Mouse (Mus musculus) megakaryocyte, embryonic 14.5 days (primary cell): ENCODE measurements at regions not wholly inside any gene's neighbourhood (a gene's known extent, or its start where the extent isn't known, plus 50 kb on each side); places are given as distances from the start of the nearest gene placed in this dataset.
A peak's percentile ranks its signal among the peaks of the same experiment; 100 is the strongest.

Experiments used
- H3K27me3 ChIP-seq: replicated peaks from 2 replicates; pipeline ENCODE3; 2012; ENCODE audit warnings: inconsistent platforms
- H3K36me3 ChIP-seq: replicated peaks from 2 replicates; pipeline ENCODE3; 2012; ENCODE audit warnings: low read length, inconsistent platforms, mixed read lengths
- H3K4me1 ChIP-seq: 2 replicates; pipeline ENCODE4 v1.6.1; 2012; ENCODE audit warnings: inconsistent platforms
- H3K4me3 ChIP-seq: replicated peaks from 2 replicates; pipeline ENCODE3; 2012; ENCODE audit warnings: moderate library complexity, mild to moderate bottlenecking, inconsistent platforms
- H3K9me3 ChIP-seq: 2 replicates; pipeline ENCODE4 v1.6.1; 2012; ENCODE audit warnings: inconsistent platforms
- FLI1 ChIP-seq: IDR thresholded peaks from 2 replicates; pipeline ENCODE4 v1.6.1; 2012; ENCODE audit warnings: low read length, inconsistent platforms, mixed read lengths
- GATA1 ChIP-seq: IDR thresholded peaks from 3 replicates; pipeline ENCODE4 v1.6.1; 2012; ENCODE audit warnings: mixed read lengths, low read length, inconsistent platforms, borderline replicate concordance

- Histone ChIP-seq H3K9me3 (no peaks in the 10 kb centered on the region), H3K4me1 (no peaks in the 10 kb centered on the region), H3K36me3 (no peaks in the 10 kb centered on the region), H3K4me3 (no peak overlapping the region), H3K27me3 (no peaks in the 10 kb centered on the region)
- TF ChIP-seq GATA1 (no peak), FLI1 (no peak)
These were observed 1116.3 kb upstream of the Ppp6c start for GRCm38 (mm10) chr2:40342579-40342978.

- H3K4me3 ChIP-seq = no peak overlapping the region
- H3K9me3 ChIP-seq = no peaks in the 10 kb centered on the region
- TF ChIP-seq FLI1 = no peak
- H3K36me3 ChIP-seq = no peaks in the 10 kb centered on the region
- H3K4me1 ChIP-seq = no peaks in the 10 kb centered on the region
- H3K27me3 ChIP-seq = no peaks in the 10 kb centered on the region
These were observed 1106.1 kb upstream of the Ppp6c start for GRCm38 (mm10) chr2:40332294-40332874.

GRCm38 (mm10) chr2:40321506-40321905 lies 1095.3 kb upstream of the Ppp6c start:
- Histone ChIP-seq H3K4me1 (no peaks in the 10 kb centered on the region), H3K9me3 (peaks cover 6% of the 10 kb centered on the region; the same call in 1 of the 2 replicates), H3K4me3 (peak overlapping the region; percentile 21), H3K27me3 (no peaks in the 10 kb centered on the region), H3K36me3 (no peaks in the 10 kb centered on the region)
- TF ChIP-seq GATA1 (no peak), FLI1 (no peak)

GRCm38 (mm10) chr2:40320710-40321441 lies 1094.6 kb upstream of the Ppp6c start:
- Histone ChIP-seq H3K4me1 (no peaks in the 10 kb centered on the region), H3K4me3 (peak overlapping the region; percentile 21)
- TF ChIP-seq FLI1 (no peak), GATA1 (no peak)

More at GRCm38 (mm10) chr2:40320710-40321441, 1094.6 kb upstream of the Ppp6c start:
- Histone ChIP-seq H3K27me3 (no peaks in the 10 kb centered on the region), H3K9me3 (peaks cover 6% of the 10 kb centered on the region; the same call in 1 of the 2 replicates), H3K36me3 (no peaks in the 10 kb centered on the region)
